Mouse (Mus musculus) ES-E14 (cell line): Measurements from ENCODE around the gene Sfxn2.

Source experiments
- ZC3H11A ChIP-seq: IDR thresholded peaks from 2 replicates; pipeline ENCODE4 v1.6.1; 2012; ENCODE audit warnings: low read depth, mild to moderate bottlenecking, inconsistent platforms, low read length, borderline replicate concordance
- ZNF384 ChIP-seq: IDR thresholded peaks from 2 replicates; pipeline ENCODE4 v1.6.1; 2012; ENCODE audit warnings: low read depth, low read length, inconsistent platforms

GRCm38 (mm10) chr19:46564043-46564462, 9.1 kb upstream of the Sfxn2 start:
- TF ChIP-seq ZC3H11A: no peak
- TF ChIP-seq ZNF384: no peak
